Mouse (Mus musculus) liver, embryonic 16.5 days (tissue): ENCODE results near the gene Crlf1. TPM values are rescaled to one million over a fixed set of nuclear protein-coding genes. Genes with fewer than 3 reads are reported as not detected.

Experiments
- ATAC-seq: fragments of 200-750 bp; cut with Nextera tagmentation; 2 replicates; pipeline ENCODE4 v1.8.0; 2017; ENCODE audit warnings: low read depth, mild to moderate bottlenecking, moderate number of reproducible peaks, moderate library complexity
- H3K27ac ChIP-seq: fragments of 300-500 bp; sonication (generic); 2 replicates; pipeline ENCODE4 v1.5.1; 2014; ENCODE audit warnings: mild to moderate bottlenecking, low read length
- H3K27me3 ChIP-seq: fragments of 300-500 bp; sonication (generic); 2 replicates; pipeline ENCODE4 v1.6.1; 2014; ENCODE audit warnings: low read depth, low read length, mixed read lengths; ENCODE audit not compliant: control insufficient read depth, insufficient read depth
- H3K36me3 ChIP-seq: fragments of 300-500 bp; sonication (generic); 2 replicates; pipeline ENCODE4 v1.6.1; 2014; ENCODE audit warnings: mild to moderate bottlenecking; ENCODE audit not compliant: control insufficient read depth, insufficient read depth
- H3K4me1 ChIP-seq: fragments of 300-500 bp; sonication (generic); 2 replicates; pipeline ENCODE4 v1.6.1; 2014; ENCODE audit warnings: low read depth, low read length, mixed read lengths; ENCODE audit not compliant: control insufficient read depth
- H3K4me2 ChIP-seq: fragments of 300-500 bp; sonication (generic); 2 replicates; pipeline ENCODE4 v1.6.1; 2014; ENCODE audit warnings: low read depth, low read length, mixed read lengths
- H3K4me3 ChIP-seq: fragments of 300-500 bp; sonication (generic); 2 replicates; pipeline ENCODE4 v1.5.1; 2014; ENCODE audit warnings: low read depth, mild to moderate bottlenecking, low read length
- H3K9ac ChIP-seq: fragments of 300-500 bp; sonication (generic); 2 replicates; pipeline ENCODE4 v1.6.1; 2014; ENCODE audit warnings: low read depth, low read length
- H3K9me3 ChIP-seq: fragments of 300-500 bp; sonication (generic); replicated peaks from 2 replicates; pipeline ENCODE4 v1.6.1; 2016; ENCODE audit warnings: low read length; ENCODE audit not compliant: control insufficient read depth
- WGBS: fragments of 180-500 bp; shearing (Covaris S2); extraction: QIAGEN DNeasy Blood & Tissue Kit; methylation state at CpG from one replicate; pipeline ENCODE4 v1.1.7; 2014; ENCODE audit not compliant: insufficient replicate concordance; 5-methylcytosine and 5-hydroxymethylcytosine counted together
- polyA plus RNA-seq: library from polyadenylated mRNA; unstranded; fragments of >200 nt; fragmentation: Nextera tagmentation; extraction: Ambion mirVana; gene quantifications from 2 replicates; pipeline ENCODE4 v1.2.1, GENCODE M21; 2015

Crlf1 gene
- polyA plus RNA-seq, 1 experiment from 2014 or later = 1.3 TPM

GRCm38 (mm10) chr8:70458462-70458861, 34.5 kb upstream of the Crlf1 start:
- 73% methylated on average over 3 of the region's 3 CpGs for WGBS
- Histone ChIP-seq H3K9me3 (0 out of 2 replicates have a peak, but pooled peaks cover 2% of the 10 kb centered on the region), H3K4me1 (no peaks in the 10 kb centered on the region), H3K4me3 (no peak overlapping the region), H3K36me3 (no peaks in the 10 kb centered on the region), H3K27ac (no peak overlapping the region), H3K9ac (no peak overlapping the region), H3K4me2 (no peak overlapping the region), H3K27me3 (no peaks in the 10 kb centered on the region)
- no peak for ATAC-seq

GRCm38 (mm10) chr8:70459636-70460035, 33.3 kb upstream of the Crlf1 start:
- Histone ChIP-seq H3K27ac (no peak overlapping the region), H3K27me3 (no peaks in the 10 kb centered on the region), H3K4me2 (no peak overlapping the region), H3K9me3 (0 out of 2 replicates have a peak, but pooled peaks cover 2% of the 10 kb centered on the region), H3K4me3 (no peak overlapping the region), H3K9ac (no peak overlapping the region), H3K36me3 (no peaks in the 10 kb centered on the region), H3K4me1 (no peaks in the 10 kb centered on the region)
- ATAC-seq = no peak
- WGBS = 92% methylated on average over 2 of the region's 2 CpGs

- no peak overlapping the region for H3K27ac ChIP-seq
- no peaks in the 10 kb centered on the region for H3K27me3 ChIP-seq
- no peak overlapping the region for H3K4me2 ChIP-seq
- no peaks in the 10 kb centered on the region for H3K36me3 ChIP-seq
- no peak overlapping the region for H3K4me3 ChIP-seq
- WGBS = 81% methylated on average over 5 of the region's 5 CpGs
- H3K4me1 ChIP-seq = no peaks in the 10 kb centered on the region
- no peak for ATAC-seq
- H3K9ac ChIP-seq = no peak overlapping the region
- H3K9me3 ChIP-seq = 0 out of 2 replicates have a peak, but pooled peaks cover 2% of the 10 kb centered on the region
Observed at GRCm38 (mm10) chr8:70460199-70460598, 32.8 kb upstream of the Crlf1 start.

- H3K4me3 ChIP-seq = no peak overlapping the region
- no peaks in the 10 kb centered on the region for H3K4me1 ChIP-seq
- H3K27me3 ChIP-seq = no peaks in the 10 kb centered on the region
- H3K9ac ChIP-seq = no peak overlapping the region
- ATAC-seq = no peak
- no peak overlapping the region for H3K27ac ChIP-seq
- 0 out of 2 replicates have a peak, but pooled peaks cover 2% of the 10 kb centered on the region for H3K9me3 ChIP-seq
- no peaks in the 10 kb centered on the region for H3K36me3 ChIP-seq
- 83% methylated on average over 9 of the region's 9 CpGs for WGBS
- no peak overlapping the region for H3K4me2 ChIP-seq
Observed at GRCm38 (mm10) chr8:70460606-70461005, 32.4 kb upstream of the Crlf1 start.

- WGBS = 79% methylated on average over 16 of the region's 16 CpGs
- ATAC-seq = no peak
Observed at GRCm38 (mm10) chr8:70461765-70462515, 31.0 kb upstream of the Crlf1 start.

GRCm38 (mm10) chr8:70462516-70462813, 30.5 kb upstream of the Crlf1 start:
- Histone ChIP-seq H3K4me2 (no peak overlapping the region), H3K27me3 (no peaks in the 10 kb centered on the region), H3K4me3 (no peak overlapping the region), H3K9ac (no peak overlapping the region), H3K36me3 (no peaks in the 10 kb centered on the region), H3K9me3 (0 out of 2 replicates have a peak, but pooled peaks cover 2% of the 10 kb centered on the region), H3K27ac (no peak overlapping the region), H3K4me1 (peaks cover 11% of the 10 kb centered on the region)
- WGBS = 87% methylated on average over 8 of the region's 8 CpGs
- no peak for ATAC-seq

More at GRCm38 (mm10) chr8:70461765-70462515, 31.0 kb upstream of the Crlf1 start:
- no peak overlapping the region for H3K4me3 ChIP-seq
- H3K9me3 ChIP-seq = 0 out of 2 replicates have a peak, but pooled peaks cover 2% of the 10 kb centered on the region
- H3K4me2 ChIP-seq = no peak overlapping the region
- H3K4me1 ChIP-seq = peaks cover 6% of the 10 kb centered on the region
- H3K27me3 ChIP-seq = no peaks in the 10 kb centered on the region
- no peak overlapping the region for H3K27ac ChIP-seq
- H3K36me3 ChIP-seq = no peaks in the 10 kb centered on the region
- no peak overlapping the region for H3K9ac ChIP-seq

GRCm38 (mm10) chr8:70463306-70463705, 29.7 kb upstream of the Crlf1 start:
- no peak overlapping the region for H3K9ac ChIP-seq
- H3K9me3 ChIP-seq = 0 out of 2 replicates have a peak, but pooled peaks cover 2% of the 10 kb centered on the region
- no peak overlapping the region for H3K4me2 ChIP-seq
- no peak overlapping the region for H3K27ac ChIP-seq
- no peak for ATAC-seq
- H3K4me3 ChIP-seq = no peak overlapping the region
- WGBS = 78% methylated on average over 4 of the region's 4 CpGs
- H3K4me1 ChIP-seq = peaks cover 16% of the 10 kb centered on the region
- no peaks in the 10 kb centered on the region for H3K27me3 ChIP-seq
- H3K36me3 ChIP-seq = no peaks in the 10 kb centered on the region

- H3K4me2 ChIP-seq = no peak overlapping the region
- peaks cover 22% of the 10 kb centered on the region for H3K4me1 ChIP-seq
- no peak for ATAC-seq
- H3K27ac ChIP-seq = no peak overlapping the region
- H3K36me3 ChIP-seq = no peaks in the 10 kb centered on the region
- no peak overlapping the region for H3K9ac ChIP-seq
- WGBS = 85% methylated on average over 6 of the region's 6 CpGs
- H3K27me3 ChIP-seq = no peaks in the 10 kb centered on the region
- 0 out of 2 replicates have a peak, but pooled peaks cover 2% of the 10 kb centered on the region for H3K9me3 ChIP-seq
- no peak overlapping the region for H3K4me3 ChIP-seq
Observed at GRCm38 (mm10) chr8:70464162-70464561, 28.8 kb upstream of the Crlf1 start.

- Histone ChIP-seq H3K4me1 (peaks cover 31% of the 10 kb centered on the region), H3K4me2 (no peak overlapping the region), H3K27me3 (no peaks in the 10 kb centered on the region), H3K4me3 (no peak overlapping the region), H3K27ac (no peak overlapping the region), H3K9me3 (no peaks in the 10 kb centered on the region), H3K36me3 (no peaks in the 10 kb centered on the region), H3K9ac (no peak overlapping the region)
- ATAC-seq = no peak
- WGBS = 87% methylated on average over 4 of the region's 4 CpGs
Observed at GRCm38 (mm10) chr8:70465701-70466100, 27.3 kb upstream of the Crlf1 start.
